Mouse (Mus musculus) thymus, postnatal 0 days (tissue): ENCODE data around the gene Pkn1. TPM values are rescaled to one million over a fixed set of nuclear protein-coding genes. Genes with fewer than 3 reads are reported as not detected.

Experiments
- DNase-seq: peaks from one replicate; pipeline ENCODE4 v3.0.0-alpha.2; 2015; ENCODE audit warnings: low spot score
- polyA plus RNA-seq: library from polyadenylated mRNA; unstranded; fragments of >200 nt; fragmentation: Nextera tagmentation; extraction: Ambion mirVana; gene quantifications from 2 replicates; pipeline ENCODE4 v1.2.1, GENCODE M21; 2015

Gene Pkn1
- polyA plus RNA-seq, 1 experiment from 2014 or later: 44.8 TPM

DNA sequence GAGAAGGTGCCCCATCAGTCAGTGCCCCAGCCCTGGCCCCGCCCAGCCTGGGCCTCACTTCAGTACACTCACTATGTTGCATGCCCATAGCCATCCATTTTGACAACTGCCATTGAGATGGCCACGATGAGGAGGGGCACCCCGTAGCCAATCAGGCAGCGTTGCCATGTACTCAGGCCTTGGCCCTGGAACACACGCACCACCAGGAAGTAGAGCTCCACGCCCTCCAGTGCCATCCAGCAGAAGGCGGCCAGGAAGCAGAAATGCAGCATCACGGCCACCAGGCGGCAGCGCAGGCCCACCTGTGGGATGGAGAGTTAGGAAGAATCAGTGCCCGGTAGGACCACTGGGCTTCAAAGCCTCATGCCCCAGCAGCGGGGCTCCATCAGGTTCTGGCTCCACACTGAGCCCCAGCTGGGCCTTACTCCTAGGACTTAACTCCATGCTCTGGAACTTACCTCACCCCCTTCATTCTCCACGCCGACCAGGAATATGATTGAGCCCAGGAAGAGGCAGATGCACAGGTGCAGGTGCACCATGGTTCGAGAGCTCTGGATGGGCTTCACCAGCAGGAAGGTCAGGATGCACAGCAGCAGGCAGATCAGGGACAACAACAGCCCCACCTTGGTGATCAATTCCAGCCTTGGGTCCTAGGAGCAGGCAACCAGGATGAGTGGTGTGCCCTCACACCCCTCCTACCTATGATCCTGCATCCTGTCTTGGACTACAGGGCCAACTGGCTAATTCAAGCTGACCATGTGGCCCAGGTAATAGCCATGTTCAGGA is 25.9 kb upstream of the Pkn1 start:
- peak; percentile 75 for DNase-seq

DNA sequence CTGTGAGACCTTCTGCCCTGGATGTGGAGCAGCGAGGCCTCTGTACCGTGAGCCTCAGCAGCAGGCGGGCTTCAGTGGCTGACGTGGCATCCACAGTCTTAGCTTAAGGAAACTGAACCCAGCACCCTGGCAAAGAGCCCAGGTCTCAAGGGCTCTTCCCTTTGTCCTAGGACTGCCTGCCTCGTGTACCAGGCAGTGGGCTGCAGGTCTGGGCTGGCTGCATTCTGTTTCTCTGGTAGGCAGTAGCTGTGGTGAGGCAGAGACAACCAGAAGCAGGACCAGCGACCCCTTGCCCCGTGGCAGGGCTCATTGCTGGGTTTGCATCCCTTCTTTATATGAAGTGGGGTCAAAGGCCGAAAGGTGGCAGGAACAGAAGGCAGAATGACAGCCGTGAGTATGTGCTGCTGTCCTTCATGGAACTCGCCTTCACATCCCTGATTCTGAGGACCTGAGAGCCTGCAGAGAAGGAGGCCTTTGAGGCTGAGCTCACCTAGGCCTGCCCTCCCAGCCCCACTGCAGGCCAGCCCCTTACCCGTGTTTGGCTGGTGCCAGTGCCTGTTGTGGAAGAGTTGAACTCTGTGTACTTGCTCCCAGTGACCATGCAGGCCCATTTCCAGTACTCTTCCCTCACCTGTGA is 24.6 kb upstream of the Pkn1 start:
- DNase-seq: no peak

DNA sequence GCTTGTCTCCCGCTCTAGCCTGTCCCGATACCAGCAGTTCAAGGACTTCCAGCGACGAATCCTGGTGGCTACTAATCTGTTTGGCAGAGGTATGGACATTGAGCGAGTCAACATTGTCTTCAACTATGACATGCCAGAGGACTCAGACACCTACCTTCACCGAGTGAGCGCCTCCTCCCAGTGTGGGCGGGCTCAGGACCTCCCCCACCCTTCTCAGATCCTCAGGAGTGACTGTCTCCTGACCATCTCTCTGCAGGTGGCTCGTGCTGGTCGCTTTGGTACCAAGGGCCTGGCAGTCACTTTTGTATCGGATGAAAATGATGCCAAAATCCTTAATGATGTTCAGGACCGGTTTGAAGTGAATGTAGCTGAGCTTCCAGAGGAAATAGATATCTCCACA is 23.7 kb upstream of the Pkn1 start:
- no peak for DNase-seq

DNA sequence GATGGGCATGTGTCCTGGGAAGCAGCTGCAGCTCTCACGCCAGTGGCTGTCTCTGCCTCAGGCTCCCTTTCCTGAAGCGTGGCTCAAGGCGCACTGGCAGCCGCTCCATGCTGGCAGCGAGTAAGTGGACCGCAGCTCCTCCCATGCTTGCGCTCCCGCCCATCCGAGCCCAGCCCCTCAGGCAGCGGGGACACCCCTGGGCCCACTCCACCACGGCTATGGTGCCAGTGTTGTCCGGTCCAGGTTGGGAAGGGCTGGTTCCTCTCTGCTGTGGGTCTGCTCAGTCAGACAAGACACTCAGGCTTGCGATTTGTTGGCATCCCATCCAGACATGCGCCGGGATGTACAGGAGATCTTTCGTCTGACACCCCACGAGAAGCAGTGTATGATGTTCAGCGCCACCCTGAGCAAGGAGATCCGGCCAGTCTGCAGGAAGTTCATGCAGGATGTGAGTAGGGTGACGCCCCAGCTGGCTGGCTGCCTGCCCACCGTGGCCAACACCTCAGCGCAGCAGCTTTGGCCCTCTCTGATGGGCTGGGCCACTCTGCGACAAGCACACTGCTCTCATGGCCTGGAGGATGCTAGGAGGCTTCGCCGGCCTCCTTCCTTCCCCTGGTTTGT is 22.5 kb upstream of the Pkn1 start:
- no peak for DNase-seq

DNA sequence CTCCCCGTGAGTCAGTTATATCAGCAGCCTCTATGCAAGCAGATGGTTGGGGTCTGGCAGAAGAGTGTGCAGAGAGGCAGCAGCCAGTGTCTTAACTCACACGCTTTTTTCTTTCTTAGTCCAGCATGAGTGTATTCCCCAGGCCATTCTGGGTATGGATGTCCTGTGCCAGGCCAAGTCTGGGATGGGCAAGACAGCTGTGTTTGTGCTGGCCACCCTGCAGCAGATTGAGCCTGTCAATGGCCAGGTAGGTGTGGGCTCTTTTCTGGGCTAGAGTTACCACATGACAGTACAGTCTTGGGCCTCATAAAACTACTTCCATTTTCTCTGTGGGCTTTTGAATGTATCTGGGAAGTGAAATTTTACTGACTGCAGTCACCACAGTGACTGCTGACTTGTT is 20.7 kb upstream of the Pkn1 start:
- no peak for DNase-seq

DNA sequence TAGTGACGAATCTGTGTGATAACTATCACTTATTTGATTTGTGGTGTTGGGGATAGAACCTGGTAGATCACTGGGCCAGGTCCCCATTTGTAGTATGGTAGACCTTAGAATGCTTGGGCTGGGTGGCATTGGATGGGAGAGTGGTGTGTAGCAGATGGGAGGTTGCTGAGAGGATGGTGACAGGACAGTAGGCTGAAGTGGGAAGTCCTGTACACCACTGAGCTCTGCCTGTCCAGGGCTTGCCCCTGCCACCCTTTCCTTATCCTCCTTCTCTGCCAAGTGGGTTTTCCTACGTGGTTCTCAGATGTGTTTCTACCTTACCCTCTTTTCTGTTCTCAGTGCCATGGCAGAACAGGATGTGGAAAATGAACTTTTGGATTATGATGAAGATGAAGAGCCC is 20.1 kb upstream of the Pkn1 start:
- DNase-seq: no peak

DNA sequence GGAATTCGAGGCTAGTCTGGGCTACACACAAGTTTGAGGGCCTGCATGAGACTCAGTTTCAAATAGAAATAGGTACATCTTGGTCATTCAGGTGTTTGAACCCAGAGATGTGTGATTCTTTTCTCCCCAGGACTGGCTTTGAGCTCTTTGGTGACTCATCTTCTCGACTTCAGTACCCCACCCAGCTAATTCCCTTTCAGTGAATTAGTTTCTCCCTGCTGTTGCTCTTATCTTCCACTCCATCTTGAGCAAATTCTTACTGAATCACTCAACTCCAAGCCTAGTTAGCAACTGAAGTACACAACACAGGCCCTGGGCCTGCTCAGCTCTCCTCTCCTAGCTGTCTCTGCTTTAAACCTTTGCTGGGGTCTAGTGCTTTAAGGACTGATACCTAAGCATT is 17.6 kb upstream of the Pkn1 start:
- no peak for DNase-seq

DNA sequence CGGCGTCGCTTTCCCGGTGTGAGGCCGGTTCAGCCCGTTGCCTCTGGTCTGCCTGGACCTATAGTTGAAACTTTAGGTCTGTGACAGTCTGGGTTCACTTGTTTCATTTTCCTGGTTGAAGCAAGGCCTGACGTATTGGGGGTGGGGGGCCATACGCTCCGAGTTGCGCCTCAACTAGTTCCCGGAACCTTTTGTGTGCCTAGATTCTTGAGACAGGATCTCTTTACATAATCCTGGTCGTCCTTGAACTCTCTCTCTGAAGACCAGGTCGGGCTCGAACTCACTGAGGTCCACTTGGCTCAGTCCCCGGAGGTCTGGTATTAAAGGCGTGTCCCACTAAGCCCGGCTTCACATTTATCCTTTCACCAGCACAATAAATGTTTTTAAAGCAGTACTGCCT is 16.8 kb upstream of the Pkn1 start:
- no peak for DNase-seq

DNA sequence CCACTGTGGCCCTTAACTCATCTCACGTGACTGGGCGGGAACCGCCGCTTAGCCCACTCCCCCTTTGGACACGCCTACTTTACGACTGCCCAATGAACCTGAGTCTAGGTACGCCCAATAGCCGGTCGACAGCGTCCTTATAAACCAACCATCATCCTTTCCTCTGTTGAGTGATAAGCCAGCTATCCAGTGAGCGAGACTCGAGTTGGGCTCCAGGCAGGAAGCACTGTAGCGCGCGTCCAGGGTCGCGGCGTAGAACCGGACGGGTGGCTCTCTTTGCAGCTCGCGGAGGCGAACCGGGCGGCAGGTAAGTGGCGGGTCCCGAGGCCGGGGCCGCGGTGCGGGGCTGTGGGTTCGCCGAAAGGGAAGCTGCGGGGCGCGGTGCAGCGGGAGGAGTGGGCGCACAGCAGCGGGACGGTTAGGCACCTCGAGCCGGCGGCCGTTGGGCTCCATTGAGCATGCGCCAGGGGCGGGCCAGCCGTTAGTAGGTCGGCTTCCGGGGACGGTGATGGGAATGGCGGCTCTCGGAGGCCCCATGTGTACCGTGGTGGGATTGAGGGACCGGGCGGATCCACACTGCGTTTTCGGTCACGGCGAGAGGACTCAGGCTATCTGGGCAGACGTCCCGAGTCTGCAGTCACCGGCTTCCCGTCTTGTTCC is 16.2 kb upstream of the Pkn1 start, which contains the start of gene Ddx39:
Gene Ddx39, plus strand, starts transcription at position 147 of the 660 bp plus-strand sequence.
- peak; percentile 98 for DNase-seq

DNA sequence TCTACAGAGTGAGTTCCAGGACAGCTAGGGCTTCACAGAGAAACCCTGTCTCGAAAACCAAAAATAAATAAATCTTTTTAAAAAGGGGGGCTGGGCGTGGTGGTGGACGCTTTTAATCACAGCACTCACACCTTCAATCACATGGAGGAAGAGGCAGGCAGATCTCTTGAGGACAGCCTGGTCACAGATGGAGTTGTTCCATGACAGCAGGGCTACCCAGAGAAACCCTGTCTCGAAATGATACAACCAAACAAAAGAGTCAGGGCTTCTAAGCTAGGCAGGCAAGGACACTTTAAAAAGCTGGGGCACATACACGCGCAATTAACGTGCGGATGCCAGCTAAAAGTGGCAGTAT is 15.7 kb upstream of the Pkn1 start:
- no peak for DNase-seq

DNA sequence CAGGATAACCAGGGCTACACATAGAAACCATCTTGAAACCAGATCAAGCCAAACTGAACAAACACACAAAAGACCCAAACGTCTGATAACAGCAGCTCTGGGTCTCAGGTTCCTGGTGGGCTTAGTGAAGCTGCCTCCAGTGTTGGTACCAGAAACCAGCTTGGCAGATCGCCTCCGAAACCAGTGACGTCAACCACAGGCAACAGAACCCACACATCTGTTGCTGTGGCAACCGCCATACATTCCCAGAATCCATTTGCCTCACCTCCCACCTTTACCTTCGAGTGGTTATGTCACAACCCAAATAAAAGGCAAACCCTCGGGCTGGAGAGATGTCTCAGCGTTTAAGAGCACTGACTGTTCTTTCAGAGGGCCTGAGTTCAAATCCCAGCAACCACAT is 8.6 kb upstream of the Pkn1 start:
- no peak for DNase-seq

DNA sequence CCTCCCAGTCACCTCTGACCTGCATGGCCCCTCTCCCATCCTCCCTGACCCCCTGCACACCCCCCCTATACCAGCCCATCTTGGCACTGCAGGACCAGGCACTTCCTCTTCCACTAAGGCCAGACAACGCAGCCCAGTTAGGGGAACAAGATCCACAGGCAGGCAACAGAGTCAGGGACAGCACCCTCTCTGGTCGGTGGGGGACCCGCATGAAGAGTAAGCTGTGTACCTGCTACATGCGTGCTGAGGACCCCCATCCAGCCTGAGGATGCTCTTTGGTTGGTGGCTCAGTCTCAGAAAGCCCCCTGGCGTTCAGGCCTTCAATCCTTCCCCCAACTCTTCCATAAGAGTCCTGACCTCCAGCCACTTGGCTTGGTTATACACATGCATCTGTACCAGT is 7.4 kb upstream of the Pkn1 start:
- DNase-seq: no peak

DNA sequence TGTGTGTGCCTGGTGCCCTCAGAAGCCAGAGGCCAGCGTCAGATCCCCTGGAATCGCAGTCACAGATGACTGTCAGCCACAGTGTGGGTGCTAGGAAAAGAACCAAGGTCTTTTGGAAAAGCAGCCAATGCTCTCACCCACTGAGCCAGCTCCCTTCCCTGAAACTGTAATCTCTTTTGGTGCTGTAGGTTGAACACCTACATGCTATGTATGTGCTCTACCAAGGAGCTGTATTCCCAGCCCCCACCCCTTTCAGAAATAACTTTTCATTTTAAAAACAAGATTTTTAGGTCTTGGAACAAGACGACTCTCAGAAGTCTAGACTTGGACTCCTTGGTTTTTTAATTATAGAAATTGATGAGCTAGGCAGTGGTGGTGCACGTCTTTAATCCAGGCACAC is 4.4 kb upstream of the Pkn1 start:
- no peak for DNase-seq

DNA sequence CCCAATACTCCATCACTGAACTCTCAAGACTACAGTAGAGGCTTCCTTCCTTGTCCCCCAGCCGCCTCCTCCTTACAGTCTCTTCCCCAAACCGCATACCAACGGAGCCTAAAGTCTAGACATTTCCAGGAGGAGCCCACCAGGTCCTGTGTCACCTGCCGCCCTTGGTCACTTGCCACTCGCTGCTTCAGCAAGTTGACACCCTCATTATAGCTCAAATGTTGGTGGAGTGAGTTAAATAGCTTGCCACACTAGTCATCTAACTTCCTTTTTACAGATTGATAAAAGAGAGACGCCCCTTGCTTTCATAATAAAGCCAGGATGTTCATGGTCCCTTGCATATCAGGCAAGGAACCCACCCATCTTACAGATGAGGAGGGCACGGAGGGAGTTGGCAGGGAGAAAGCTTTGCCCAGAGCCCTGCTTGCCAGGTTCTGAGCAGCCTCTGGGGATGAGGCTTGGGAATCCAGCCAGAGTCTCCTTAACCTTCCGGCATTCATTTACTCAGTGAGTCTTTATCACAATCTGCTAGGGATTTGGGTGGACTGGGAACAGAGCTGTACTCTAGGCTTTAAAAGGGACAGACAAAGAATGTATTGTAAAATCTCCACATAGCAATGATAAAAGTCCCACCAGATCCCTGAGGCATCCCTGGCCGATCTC is 1.6 kb upstream of the Pkn1 start:
- no peak for DNase-seq

DNA sequence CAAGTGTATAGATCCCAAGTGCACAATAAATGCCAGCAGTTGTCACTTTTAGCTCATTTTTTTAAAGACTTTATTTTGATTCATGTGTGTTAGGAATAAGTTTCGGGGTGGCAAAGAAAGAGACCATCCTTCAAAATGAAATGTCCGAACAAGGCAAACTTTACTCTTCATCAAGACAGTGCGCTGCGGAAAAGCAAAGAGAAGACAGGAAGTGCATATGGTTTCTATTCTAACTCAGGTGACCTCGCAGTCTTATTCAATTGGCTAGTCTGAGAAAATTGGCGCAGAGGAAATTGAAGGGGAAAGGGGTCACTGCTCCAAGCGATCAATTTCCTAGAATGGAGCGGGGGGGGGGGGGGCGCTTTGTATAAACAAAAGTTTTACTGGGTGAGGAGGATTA is 587 bp upstream of the Pkn1 start:
- peak; percentile 59 for DNase-seq

DNA sequence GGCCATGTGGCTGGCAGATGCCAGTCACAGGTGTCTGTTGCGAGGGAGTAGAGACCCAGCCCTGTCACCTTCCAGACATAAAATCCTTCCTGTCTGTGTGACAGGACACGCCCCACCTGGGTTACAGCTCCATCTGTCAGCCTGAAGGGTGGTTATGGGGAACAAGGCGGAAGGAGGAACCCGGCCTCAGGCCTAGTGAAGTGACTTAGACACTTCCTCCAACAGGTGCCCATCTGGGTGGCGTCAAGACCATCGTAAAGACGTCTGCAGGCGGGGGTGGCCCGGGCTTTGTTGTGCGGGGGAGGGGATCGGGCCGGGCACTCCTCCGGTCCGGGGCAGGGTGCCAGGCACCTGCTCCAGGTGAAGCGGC is 703 bp downstream of the Pkn1 start:
- peak; percentile 87 for DNase-seq

DNA sequence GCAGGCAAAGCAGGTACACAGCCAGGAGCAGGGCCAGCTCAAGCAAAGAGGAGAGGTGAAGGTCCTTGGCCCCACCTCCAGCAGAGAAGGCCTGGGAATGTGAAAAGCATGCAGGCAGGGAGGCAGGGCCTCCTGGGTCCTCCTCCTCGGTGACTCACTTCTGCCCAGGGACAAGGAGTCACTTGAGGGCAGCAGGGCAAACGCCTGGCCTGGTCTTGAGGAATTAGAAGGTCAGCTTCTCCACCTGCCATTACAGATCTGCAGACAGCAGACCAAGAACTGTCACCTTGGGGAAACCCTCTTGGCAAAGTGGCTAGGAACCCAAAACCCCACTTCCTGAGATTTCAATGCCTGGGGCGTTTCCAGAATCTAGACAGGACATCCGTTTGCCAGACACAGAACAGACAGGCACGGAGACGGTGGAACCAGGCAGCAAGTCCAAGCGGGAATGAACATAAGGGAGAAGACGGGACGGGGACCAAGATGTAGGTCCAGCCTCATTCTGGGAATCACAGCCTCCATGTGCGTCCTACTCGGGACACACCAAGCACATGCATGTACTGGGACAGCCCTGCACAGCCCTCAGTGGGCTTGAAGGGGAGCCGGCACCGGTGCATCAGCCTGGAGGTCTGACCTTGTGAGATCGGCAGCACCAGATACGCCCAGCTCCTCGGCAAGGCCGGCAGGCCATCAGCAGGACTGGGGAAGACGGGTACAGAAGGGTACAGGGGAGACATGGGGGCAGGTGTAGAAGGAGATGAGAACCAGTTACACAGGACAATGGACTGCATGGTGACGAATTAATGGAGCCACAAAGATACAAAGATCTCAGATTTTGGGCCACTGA is 1.4 kb downstream of the Pkn1 start:
- no peak for DNase-seq

DNA sequence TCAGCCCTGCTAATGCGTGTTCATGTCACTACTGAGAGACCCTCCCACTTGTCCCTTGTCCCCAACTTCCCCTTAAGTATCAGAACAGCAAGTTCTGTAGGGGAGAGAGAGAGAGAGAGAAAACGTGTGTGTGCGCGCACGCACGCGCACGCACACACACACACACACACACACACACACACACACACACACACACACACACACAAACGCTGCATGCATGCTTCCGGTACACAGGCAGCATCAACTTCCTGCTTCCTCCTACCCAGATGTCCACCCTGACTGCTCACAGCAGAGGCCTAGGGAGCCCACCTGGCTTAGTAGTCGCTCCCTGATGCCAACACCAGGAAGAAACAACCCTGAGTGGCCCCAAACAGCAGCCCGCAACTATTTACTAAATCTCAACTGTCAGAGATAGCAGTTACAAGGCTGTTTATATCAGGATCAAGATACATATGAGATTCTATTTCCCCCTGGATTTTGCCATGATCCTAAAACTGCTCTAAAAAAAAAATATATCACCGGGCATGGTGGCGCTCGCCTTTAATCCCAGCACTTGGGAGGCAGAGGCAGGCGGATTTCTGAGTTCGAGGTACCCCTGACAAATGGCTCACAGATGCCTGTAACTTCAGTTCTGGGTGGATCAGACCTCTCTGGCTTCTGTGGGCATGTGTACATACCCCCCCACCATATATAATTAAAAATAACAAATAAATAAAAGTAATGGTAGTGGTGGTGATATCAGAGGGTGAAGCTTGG is 3.5 kb downstream of the Pkn1 start:
- peak; percentile 74 for DNase-seq

DNA sequence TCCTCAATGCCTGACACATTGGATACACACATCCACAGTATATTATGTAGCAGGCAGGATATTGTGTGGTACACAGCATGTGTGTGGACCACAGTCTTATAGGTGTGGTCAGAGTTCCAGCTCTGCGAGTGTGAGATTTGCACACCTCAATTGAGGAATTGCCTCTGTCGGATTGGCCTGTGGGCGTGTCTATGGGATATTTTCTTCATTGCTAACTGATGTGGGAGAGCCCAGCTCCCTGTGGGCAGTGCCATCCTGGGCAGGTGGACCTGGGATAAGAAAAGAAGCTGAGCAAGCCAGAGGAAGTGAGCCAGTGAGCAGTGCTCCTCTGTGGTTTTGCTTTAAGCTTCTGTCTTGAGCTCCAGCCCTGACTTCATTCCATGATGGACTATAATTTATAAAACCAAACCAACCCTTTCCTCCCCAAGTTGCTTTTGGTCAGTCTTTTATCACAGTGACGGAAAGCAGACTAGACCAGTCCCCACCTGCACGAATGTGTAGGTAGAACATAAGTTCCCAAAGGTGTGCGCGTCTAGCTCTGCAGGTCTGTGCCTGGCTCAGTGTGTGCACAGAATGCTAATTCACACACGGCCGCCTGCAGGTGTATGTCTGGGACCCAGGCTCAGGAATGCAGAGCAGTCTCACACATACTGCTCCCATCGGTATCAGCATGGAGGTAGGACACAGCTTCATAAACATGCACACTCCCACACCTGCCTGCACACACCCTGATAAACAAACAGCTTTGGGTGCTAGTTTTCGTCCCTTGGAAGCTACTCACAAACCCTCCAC is 4.4 kb downstream of the Pkn1 start:
- DNase-seq: no peak
